Mouse (Mus musculus) bone marrow, adult 2 months (tissue): Measurements from ENCODE around the gene Hsp90b1. TPM values are rescaled to one million over a fixed set of nuclear protein-coding genes. Genes with fewer than 3 reads are reported as not detected.
"Not testable (repeated sequence)": the region's sequence is repeated elsewhere in the genome, so short reads cannot be mapped to it uniquely, and the experiment has no call there.

Experiments used
- H3K27ac ChIP-seq: fragments of 200-500 bp; 2 replicates; pipeline ENCODE4 v1.5.1; 2012; ENCODE audit warnings: low read depth, mild to moderate bottlenecking, control low read depth, inconsistent platforms, low read length; ENCODE audit not compliant: control insufficient read depth, poor library complexity, insufficient read depth
- H3K4me1 ChIP-seq: fragments of 200-500 bp; 2 replicates; pipeline ENCODE4 v1.6.1; 2011; ENCODE audit warnings: low read length; ENCODE audit not compliant: control insufficient read depth, insufficient read depth
- H3K4me3 ChIP-seq: fragments of 200-500 bp; replicated peaks from 2 replicates; pipeline ENCODE3; 2011; ENCODE audit warnings: mild to moderate bottlenecking, low read depth, low read length, control low read depth; ENCODE audit not compliant: control insufficient read depth
- POLR2A ChIP-seq: fragments of 200-500 bp; IDR thresholded peaks from 2 replicates; pipeline ENCODE4 v1.6.1; 2011; ENCODE audit warnings: low read depth, mild to moderate bottlenecking, control low read depth, low read length, borderline replicate concordance; ENCODE audit not compliant: control insufficient read depth
- WGBS: fragments of 180-500 bp; shearing (Covaris S2); methylation state at CpG from one replicate; pipeline ENCODE4 v1.1.7; 2018; 5-methylcytosine and 5-hydroxymethylcytosine counted together
- polyA plus RNA-seq: library from polyadenylated mRNA; stranded (reverse); fragments of >200 nt; gene quantifications from 2 replicates; pipeline ENCODE4 v1.2.4, GENCODE M21; 2011; ENCODE audit warnings: low replicate concordance; ENCODE audit not compliant: missing spikeins, insufficient read depth, insufficient read length

Gene Hsp90b1
- polyA plus RNA-seq, 1 experiment = 231 TPM

DNA sequence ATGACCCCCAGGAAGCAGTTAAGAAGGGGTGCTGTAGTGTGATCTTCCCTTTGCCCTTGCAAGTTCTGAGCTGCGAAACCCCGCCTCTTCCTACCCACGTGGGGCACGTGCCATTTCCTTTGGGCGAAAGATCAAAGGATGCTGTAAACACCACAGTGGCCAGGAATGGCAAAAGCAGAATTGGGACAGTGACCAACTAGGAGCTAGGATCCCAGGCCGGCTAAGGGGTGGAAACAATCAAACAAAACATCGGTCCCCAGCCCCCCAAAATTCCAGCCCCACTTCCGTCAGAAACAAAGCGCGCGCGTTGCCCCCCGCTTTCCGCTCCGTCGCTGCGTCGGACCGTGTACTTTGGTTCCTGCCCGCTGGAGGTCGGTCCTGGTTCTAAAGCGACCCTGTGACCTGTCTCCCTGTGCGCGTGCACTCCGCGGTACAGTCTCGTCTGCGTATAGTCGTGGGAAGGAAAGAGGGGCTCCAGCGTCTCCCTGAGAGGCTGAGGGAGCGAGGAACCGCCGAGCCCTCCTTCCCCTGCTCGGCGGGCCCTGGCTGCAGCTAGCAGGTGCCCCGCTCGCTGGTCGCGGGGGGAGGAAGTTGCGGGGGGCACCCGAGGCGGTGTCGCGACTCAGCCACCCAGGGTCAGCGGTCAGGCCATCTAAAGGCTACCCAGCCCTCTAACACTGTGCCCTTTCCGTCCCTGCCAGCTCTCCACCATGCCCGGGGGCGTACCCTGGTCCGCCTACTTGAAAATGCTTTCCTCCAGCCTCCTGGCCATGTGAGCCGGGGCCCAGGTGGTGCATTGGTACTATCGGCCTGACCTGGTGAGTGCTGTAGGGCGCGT is 19.9 kb downstream of the Hsp90b1 start:
- Histone ChIP-seq H3K27ac (peak overlapping the region; percentile 74), H3K4me3 (peak overlapping the region; percentile 94)
- TF ChIP-seq POLR2A = peak; percentile 55; the same call in 1 of the 2 replicates
- H3K4me1 ChIP-seq = not testable (repeated sequence)
- WGBS = under 1% methylated on average over 53 of the region's 53 CpGs

DNA sequence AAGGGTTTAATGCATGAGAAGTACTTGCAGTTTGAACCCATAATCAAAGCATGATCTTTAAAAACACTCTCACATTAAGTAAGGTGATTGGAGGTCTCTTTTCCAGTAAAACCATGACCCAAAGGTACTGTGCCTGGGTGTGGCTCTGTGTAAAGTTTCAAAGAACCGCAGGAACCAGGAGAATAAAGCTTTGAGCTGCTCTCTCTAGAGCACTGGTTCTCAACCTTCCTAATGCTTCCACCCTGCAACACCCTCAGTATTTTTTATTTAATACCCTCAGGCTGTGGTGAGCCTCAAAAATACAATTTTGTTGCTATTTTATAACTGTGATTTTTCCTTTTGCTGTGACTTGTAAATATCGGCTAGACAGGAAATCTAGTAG is 20.5 kb downstream of the Hsp90b1 start:
- H3K4me1 ChIP-seq, H3K27ac ChIP-seq, H3K4me3 ChIP-seq: not testable (repeated sequence)
- 28% methylated on average over 2 of the region's 2 CpGs for WGBS

DNA sequence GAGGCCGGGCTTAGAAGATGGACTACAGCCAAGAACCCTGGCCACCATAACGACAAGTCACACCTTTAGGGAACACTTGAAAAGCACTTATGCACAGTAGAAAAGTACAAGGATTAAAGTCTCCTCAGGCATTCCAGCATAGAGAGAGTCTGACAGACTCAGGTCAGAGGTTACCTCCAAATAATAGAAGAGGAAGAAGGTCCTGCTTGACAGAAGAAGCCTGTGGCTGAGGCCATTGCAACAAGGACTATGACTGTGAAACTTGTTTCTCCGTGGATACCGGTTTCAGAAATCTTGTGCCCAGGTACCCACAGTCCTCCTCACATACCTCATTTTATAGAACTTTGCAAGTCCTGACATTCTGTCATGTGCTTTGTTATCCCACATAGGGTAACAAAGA is 34.8 kb downstream of the Hsp90b1 start:
- H3K4me3 ChIP-seq, H3K4me1 ChIP-seq, H3K27ac ChIP-seq: not testable (repeated sequence)
- WGBS = 80% methylated on average over 4 of the region's 4 CpGs

Other genes with a start within 250 kb of the Hsp90b1 start
- 0.75 and 1.5 TPM in 2 replicates for gene Syn3, start 206.6 kb downstream of the Hsp90b1 start, polyA plus RNA-seq
- gene Ttc41, start 302 bp upstream of the Hsp90b1 start, polyA plus RNA-seq = 1.5 and 4.4 TPM in 2 replicates
- not detected in 2 replicates for gene Gm49358, start 58.5 kb upstream of the Hsp90b1 start, polyA plus RNA-seq
- 1.9 and 2.3 TPM in 2 replicates for gene Nt5dc3, start 73.5 kb upstream of the Hsp90b1 start, polyA plus RNA-seq